Mouse (Mus musculus) bone marrow macrophage, adult 2 months (primary cell): Measurements from ENCODE around the gene Pde5a.

ENCODE experiments used
- CTCF ChIP-seq: IDR thresholded peaks from 2 replicates; pipeline ENCODE4 v1.5.1; 2012; ENCODE audit warnings: low read depth, mild to moderate bottlenecking, low read length, moderate library complexity
- POLR2A ChIP-seq: IDR thresholded peaks from 2 replicates; pipeline ENCODE4 v1.6.1; 2012; ENCODE audit warnings: mild to moderate bottlenecking, low read depth, low read length, borderline replicate concordance

GRCm38 (mm10) chr3:122871596-122871995, 142.8 kb downstream of the Pde5a start:
- TF ChIP-seq CTCF (no peak), POLR2A (no peak)
